Mouse (Mus musculus) kidney, adult 9 months (tissue): ENCODE data around the gene Olfr115.

Experiments used
- DNase-seq: peaks from one replicate; pipeline ENCODE4 v3.0.0; 2022

Olfr115 gene

GRCm38 (mm10) chr17:37627009-37627408, at the start of gene Olfr115, which contains the start of gene Olfr116:
TSS of gene Olfr115 (minus strand) at chr17:37627109.
TSS of gene Olfr116 (minus strand) at chr17:37627199.
- DNase-seq, result no peak

- no peak for DNase-seq
Observed at GRCm38 (mm10) chr17:37666688-37667087, 39.8 kb upstream of the Olfr115 start, which contains the start of gene Olfr118. TSS of gene Olfr118 (plus strand) at chr17:37666988.

DNA sequence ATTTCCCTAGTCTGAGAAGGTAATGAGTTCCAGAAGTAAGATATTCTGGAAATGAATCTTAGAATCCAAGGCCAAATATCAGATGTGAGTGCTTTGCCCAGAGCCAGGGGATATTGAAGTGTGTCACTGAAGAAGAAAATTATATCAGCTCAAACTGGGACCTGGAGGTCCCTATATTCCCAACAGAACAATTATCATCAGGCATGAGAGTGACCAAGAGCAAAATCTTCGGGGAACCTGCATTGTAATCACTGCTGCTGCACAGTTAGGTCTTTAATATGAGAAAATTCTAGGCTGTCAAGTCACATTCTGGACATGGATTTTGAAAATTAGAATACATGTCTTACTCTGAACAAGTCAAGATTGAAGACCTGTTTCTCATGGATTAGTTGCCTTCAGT, 36.8 kb upstream of the Olfr115 start, which contains the start of gene Olfr117:
Olfr117 (minus strand) TSS at position 101 of the 400 bp plus-strand sequence.
- DNase-seq, result no peak

DNA sequence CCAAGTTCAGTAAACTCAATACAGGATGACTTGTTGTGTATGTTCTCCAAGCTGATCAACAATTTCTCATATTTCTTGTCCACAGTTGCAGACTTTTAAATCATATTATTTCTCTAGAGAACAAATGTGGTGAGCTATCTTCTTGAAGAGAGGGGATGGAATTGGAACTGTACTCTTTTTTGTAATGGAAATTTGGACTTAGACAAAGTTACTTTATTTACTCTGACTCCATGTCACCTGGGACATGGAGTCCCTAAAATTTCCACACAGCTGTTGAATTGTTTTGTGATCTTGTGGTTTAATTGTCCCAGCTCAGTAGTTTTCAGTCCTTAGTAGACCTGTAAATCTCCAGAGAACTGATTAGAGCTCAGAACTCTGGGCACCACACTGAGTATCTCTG, 34.3 kb downstream of the Olfr115 start, which contains the start of gene Olfr114:
Olfr114 (minus strand) TSS at position 101 of the 400 bp plus-strand sequence.
- DNase-seq, result no peak

DNA sequence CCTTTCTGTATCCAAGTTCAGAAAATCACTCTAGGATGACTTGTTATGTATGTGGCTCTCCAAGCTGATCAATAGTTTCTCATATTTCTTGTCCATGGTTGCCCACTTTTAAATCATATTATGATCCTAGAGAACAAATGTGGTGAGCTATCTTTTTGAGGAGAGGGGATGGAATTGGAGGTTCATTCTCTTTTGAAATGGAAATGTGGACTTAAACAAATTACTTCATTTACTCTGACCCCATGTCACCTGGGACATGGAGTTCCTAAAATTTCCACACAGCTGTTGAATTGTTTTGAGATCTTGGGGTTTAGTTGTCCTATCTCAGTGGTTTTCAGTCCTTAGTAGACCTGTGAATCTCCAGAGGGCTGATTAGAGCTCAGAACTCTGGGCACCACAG, 49.3 kb downstream of the Olfr115 start, which contains the start of gene Olfr113:
Olfr113 (minus strand) TSS at position 101 of the 400 bp plus-strand sequence.
- DNase-seq, result no peak

- DNase-seq, result no peak
Observed at GRCm38 (mm10) chr17:37569351-37569750, 57.6 kb downstream of the Olfr115 start, which contains the start of gene Olfr112. TSS of gene Olfr112 (minus strand) at chr17:37569451.
